Mouse (Mus musculus): ENCODE results near the gene Wdr91. TPM values are rescaled to one million over a fixed set of nuclear protein-coding genes. Genes with fewer than 3 reads are reported as not detected.

Gene Wdr91
- polyA plus RNA-seq, 1 experiment, result 31.2 TPM

DNA sequence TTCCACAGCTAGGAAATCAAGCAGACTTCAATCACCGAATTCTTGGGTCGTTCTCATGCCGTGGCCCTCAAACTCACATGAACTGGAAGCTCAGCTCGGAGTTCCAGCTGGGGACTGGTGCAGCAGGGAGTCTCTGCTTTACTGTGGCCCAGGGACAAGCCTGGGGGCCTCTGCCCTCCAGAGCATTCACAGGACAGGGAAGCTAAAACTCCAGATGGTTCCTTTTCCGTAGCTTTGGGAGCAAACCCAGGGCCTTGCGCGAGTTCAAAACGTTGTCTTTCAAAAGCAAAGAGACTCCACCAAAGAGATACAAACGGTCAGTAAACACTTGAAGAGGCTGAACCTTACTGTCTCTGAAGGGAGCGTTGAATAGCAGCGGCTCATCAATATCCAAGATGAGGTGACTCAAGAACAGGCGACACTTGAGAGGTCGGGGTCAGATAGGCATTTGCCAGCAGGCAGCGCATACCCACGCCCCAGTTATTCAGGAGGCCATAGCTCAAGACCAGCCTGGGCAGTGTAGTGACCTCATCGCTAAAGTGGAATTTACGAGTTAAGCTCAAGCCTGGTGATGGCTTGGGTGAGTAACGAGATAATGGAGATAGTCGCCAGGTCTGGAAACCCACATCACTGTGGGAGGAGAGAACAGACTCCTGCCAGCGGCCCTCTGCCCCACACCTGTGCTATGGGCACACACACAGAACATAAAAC lies 42.0 kb downstream of the Wdr91 start:
- no peak for DNase-seq (ENCODE audit: low read depth)
- no peak for TF ChIP-seq POLR2A (IDR thresholded peaks at IDR 0.05; ENCODE audit: borderline replicate concordance, extremely low read depth, insufficient read depth, insufficient read length, poor library complexity, severe bottlenecking)
- no peak for TF ChIP-seq CTCF (IDR thresholded peaks at IDR 0.05; ENCODE audit: borderline replicate concordance, extremely low read depth, insufficient read depth, insufficient read length)

GRCm38 (mm10) chr6:34867995-34868350 lies 42.7 kb downstream of the Wdr91 start:
- TF ChIP-seq CTCF (IDR thresholded peaks at IDR 0.05; ENCODE audit: borderline replicate concordance, extremely low read depth, insufficient read depth, insufficient read length) (no peak), POLR2A (IDR thresholded peaks at IDR 0.05; ENCODE audit: borderline replicate concordance, extremely low read depth, insufficient read depth, insufficient read length, poor library complexity, severe bottlenecking) (no peak)
- no peak for DNase-seq (ENCODE audit: low read depth)

- no peak for DNase-seq (ENCODE audit: low read depth)
- TF ChIP-seq CTCF (IDR thresholded peaks at IDR 0.05; ENCODE audit: borderline replicate concordance, extremely low read depth, insufficient read depth, insufficient read length) (no peak), POLR2A (IDR thresholded peaks at IDR 0.05; ENCODE audit: borderline replicate concordance, extremely low read depth, insufficient read depth, insufficient read length, poor library complexity, severe bottlenecking) (no peak)
Measured at GRCm38 (mm10) chr6:34867301-34867994, 43.2 kb downstream of the Wdr91 start.

- DNase-seq (ENCODE audit: low read depth), result no peak
- no peak for TF ChIP-seq POLR2A (IDR thresholded peaks at IDR 0.05; ENCODE audit: borderline replicate concordance, extremely low read depth, insufficient read depth, insufficient read length, poor library complexity, severe bottlenecking)
- TF ChIP-seq CTCF (IDR thresholded peaks at IDR 0.05; ENCODE audit: borderline replicate concordance, extremely low read depth, insufficient read depth, insufficient read length), result no peak
Measured at GRCm38 (mm10) chr6:34866786-34867185, 43.9 kb downstream of the Wdr91 start.

- no peak for DNase-seq (ENCODE audit: low read depth)
- TF ChIP-seq CTCF (IDR thresholded peaks at IDR 0.05; ENCODE audit: borderline replicate concordance, extremely low read depth, insufficient read depth, insufficient read length) (no peak), POLR2A (IDR thresholded peaks at IDR 0.05; ENCODE audit: borderline replicate concordance, extremely low read depth, insufficient read depth, insufficient read length, poor library complexity, severe bottlenecking) (no peak)
Measured at GRCm38 (mm10) chr6:34865711-34866593, 44.7 kb downstream of the Wdr91 start.

DNA sequence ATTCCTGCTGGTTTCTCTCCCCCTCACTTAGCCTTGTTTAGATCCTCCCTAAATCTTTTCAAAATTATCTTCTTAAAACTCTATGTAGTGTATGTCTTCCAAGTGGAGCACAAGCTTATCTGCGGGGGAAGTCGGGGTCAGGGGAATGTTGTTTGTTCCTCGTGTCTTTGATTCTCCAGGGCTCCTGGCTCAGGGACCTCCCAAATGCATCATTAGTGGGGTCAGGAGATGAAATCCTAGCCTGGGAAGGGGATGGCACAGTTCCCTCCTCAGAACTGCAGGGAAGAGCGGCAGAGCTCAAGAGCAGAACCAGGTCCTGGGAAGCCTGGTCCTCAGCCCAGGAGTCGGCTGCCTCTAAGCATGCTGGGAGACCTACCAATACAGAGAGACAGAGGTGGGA lies 45.5 kb downstream of the Wdr91 start:
- TF ChIP-seq POLR2A (IDR thresholded peaks at IDR 0.05; ENCODE audit: borderline replicate concordance, extremely low read depth, insufficient read depth, insufficient read length, poor library complexity, severe bottlenecking), result no peak
- no peak for TF ChIP-seq CTCF (IDR thresholded peaks at IDR 0.05; ENCODE audit: borderline replicate concordance, extremely low read depth, insufficient read depth, insufficient read length)
- DNase-seq (ENCODE audit: low read depth), result no peak

GRCm38 (mm10) chr6:34863786-34864514 lies 46.7 kb downstream of the Wdr91 start:
- DNase-seq (ENCODE audit: low read depth), result no peak
- TF ChIP-seq CTCF (IDR thresholded peaks at IDR 0.05; ENCODE audit: borderline replicate concordance, extremely low read depth, insufficient read depth, insufficient read length) (no peak), POLR2A (IDR thresholded peaks at IDR 0.05; ENCODE audit: borderline replicate concordance, extremely low read depth, insufficient read depth, insufficient read length, poor library complexity, severe bottlenecking) (no peak)

DNA sequence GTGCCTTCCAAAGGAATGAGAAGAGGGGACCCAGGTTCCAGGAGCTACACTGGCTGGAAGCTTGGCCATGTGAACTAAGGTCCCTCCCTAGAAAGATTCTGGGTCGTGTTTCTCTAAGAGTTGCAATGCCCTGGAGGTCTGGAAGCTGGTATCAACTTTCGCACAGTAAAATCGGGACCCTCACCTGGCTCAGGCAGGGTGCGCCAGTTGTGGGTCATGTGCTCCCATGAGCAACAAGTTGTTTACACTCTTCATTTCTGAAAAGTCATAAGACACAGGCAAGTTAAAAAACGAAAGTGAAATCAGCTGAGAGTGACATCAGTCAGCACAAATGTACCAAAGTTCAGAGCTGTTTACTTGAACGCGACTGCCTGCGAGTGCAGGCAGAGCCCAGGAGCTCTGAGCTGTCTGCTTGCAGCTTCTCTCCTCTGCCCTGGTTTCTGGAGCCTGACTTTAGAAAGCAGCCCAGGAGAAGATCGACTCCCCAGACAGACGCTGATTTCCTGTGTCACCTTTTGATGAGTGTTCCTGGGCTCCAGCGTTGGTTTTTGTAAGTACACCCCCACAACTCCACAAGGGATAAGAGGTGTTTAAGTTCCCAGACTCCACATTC lies 47.8 kb downstream of the Wdr91 start, which contains the start of gene Tmem140:
Tmem140 (plus strand) TSS at position 356 of the 613 bp plus-strand sequence.
- no peak for DNase-seq (ENCODE audit: low read depth)
- no peak for TF ChIP-seq CTCF (IDR thresholded peaks at IDR 0.05; ENCODE audit: borderline replicate concordance, extremely low read depth, insufficient read depth, insufficient read length)
- no peak for TF ChIP-seq POLR2A (IDR thresholded peaks at IDR 0.05; ENCODE audit: borderline replicate concordance, extremely low read depth, insufficient read depth, insufficient read length, poor library complexity, severe bottlenecking)

- TF ChIP-seq POLR2A (IDR thresholded peaks at IDR 0.05; ENCODE audit: borderline replicate concordance, extremely low read depth, insufficient read depth, insufficient read length, poor library complexity, severe bottlenecking) (no peak), CTCF (IDR thresholded peaks at IDR 0.05; ENCODE audit: borderline replicate concordance, extremely low read depth, insufficient read depth, insufficient read length) (no peak)
- DNase-seq (ENCODE audit: low read depth), result no peak
Measured at GRCm38 (mm10) chr6:34862381-34862780, 48.3 kb downstream of the Wdr91 start.

- DNase-seq (ENCODE audit: low read depth), result no peak
- TF ChIP-seq POLR2A (IDR thresholded peaks at IDR 0.05; ENCODE audit: borderline replicate concordance, extremely low read depth, insufficient read depth, insufficient read length, poor library complexity, severe bottlenecking) (no peak), CTCF (IDR thresholded peaks at IDR 0.05; ENCODE audit: borderline replicate concordance, extremely low read depth, insufficient read depth, insufficient read length) (no peak)
Measured at GRCm38 (mm10) chr6:34861546-34862053, 49.1 kb downstream of the Wdr91 start.
